Mouse (Mus musculus) heart, adult 2 months (tissue): ENCODE measurements around the gene Kmt2a.

Experiments used
- EP300 ChIP-seq: fragments of 200-500 bp; IDR thresholded peaks from 2 replicates; pipeline ENCODE4 v1.6.1; 2011; ENCODE audit warnings: low read depth, low read length, control low read depth; ENCODE audit not compliant: insufficient read depth
- POLR2A ChIP-seq: fragments of 200-500 bp; IDR thresholded peaks from 2 replicates; pipeline ENCODE4 v1.6.1; 2011; ENCODE audit warnings: mild to moderate bottlenecking, low read depth, low read length, control low read depth; ENCODE audit not compliant: insufficient read depth

DNA sequence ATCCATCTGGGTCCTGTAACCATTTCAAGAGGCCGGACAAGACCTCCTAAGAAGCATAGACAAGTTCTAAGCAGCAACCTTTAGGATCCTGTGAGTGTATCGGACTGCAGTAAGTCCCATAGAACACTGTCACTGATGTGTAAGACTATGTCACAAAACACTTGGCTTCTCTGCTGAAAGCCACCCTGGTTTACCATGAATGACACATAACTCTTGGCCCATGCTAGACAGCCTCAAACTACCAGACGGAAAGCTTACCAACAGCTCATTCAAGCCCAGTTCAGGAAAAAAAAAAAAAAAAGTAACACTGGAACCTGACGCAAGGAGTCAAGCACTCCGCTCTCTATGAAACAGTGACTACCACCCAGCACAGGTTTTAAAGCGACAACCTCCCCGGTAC lies 3.4 kb downstream of the Kmt2a start:
- no peak for TF ChIP-seq POLR2A
- no peak for TF ChIP-seq EP300
